Mouse (Mus musculus) kidney, adult 2 months (tissue): ENCODE results near the gene Chrna10.

ENCODE experiments used
- CTCF ChIP-seq: fragments of 200-500 bp; conservative IDR thresholded peaks from 2 replicates; pipeline ENCODE4 v1.5.1; 2011; ENCODE audit warnings: low read depth, mild to moderate bottlenecking, control low read depth, low read length, moderate library complexity, mixed read lengths; ENCODE audit not compliant: insufficient read depth, insufficient read length
- POLR2A ChIP-seq: fragments of 200-500 bp; IDR thresholded peaks from one replicate; pipeline ENCODE4 v1.6.1; 2011; ENCODE audit warnings: low read depth, low read length, control low read depth

GRCm38 (mm10) chr7:102065046-102065891 is 51.4 kb downstream of the Chrna10 start, which contains the start of the genes Rnf121, Xndc1 and Xntrpc:
- TF ChIP-seq POLR2A (no peak), CTCF (no peak)
